In the genomic region with DNA sequence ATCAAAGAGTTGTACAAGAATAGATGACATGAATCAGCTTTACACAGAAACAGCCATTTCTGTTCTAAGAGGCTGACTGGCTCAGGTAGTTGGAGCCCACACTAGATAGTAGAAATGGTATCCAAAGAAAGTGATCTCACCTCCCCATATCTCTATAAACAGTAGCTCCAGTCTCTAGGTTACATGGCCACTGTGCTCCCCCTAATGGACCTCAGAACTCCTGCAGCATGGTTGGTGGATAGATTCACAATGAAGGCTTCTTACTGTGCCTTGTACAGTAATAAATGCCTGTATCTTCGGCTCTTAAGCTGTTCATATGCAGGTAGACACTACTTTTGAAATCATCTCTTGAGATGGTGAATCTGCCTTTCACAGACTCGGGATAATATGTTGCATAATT, we compare ENCODE assay signal across 31 mouse cellular contexts.
DNase-seq lines count a peak whose midpoint lies in the region; ATAC-seq and TF ChIP-seq lines count a peak whose summit lies in the region.
"Had no signal": no experiment of that assay in that cellular context is flagged by ENCODE, and none has a peak within 500 bp of the region (broad histone marks: within the 10 kb centered on the region; RNA-seq: fewer than 3 reads in every experiment).

No protein-coding gene starts in this region.

- H3K27me3 ChIP-seq in E14TG2a.4 (ENCODE audit: insufficient read depth, low read length): no peaks in the 10 kb centered on the region
- no peaks in the 10 kb centered on the region for H3K27me3 ChIP-seq in kidney, embryonic 16.5 days (ENCODE audit: insufficient read depth, low read length)
- H3K27me3 ChIP-seq in embryonic facial prominence, embryonic 10.5 days (replicated peaks; ENCODE audit: low read depth, poor library complexity, severe bottlenecking): no peaks in the 10 kb centered on the region
- H3K27me3 ChIP-seq: embryonic facial prominence, embryonic 12.5 days; embryonic facial prominence, embryonic 15.5 days; forebrain, embryonic 12.5 days; forebrain, embryonic 15.5 days; heart, embryonic 12.5 days; heart, embryonic 15.5 days; hindbrain, embryonic 13.5 days; intestine, embryonic 15.5 days had no signal

- 56% methylated on average over 2 of the region's 2 CpGs for WGBS in kidney, embryonic 16.5 days
- WGBS in embryonic facial prominence, embryonic 10.5 days: 63% methylated on average over 2 of the region's 2 CpGs

- peak; percentile 65 for ATAC-seq in megakaryocyte progenitor cell, adult 5-6 weeks (replicated peaks; ENCODE audit: poor library complexity)
- no peak for ATAC-seq in kidney, embryonic 16.5 days (ENCODE audit: low FRiP score, low TSS enrichment)
- no peak for ATAC-seq in activated CD4-positive, CD25-positive, alpha-beta regulatory T cell, adult 4 months
- ATAC-seq: forebrain, embryonic 15.5 days; hindbrain, embryonic 16.5 days; intestine, embryonic 15.5 days had no signal

- H3K36me3 ChIP-seq in E14TG2a.4 (ENCODE audit: insufficient read depth, low read length): no peaks in the 10 kb centered on the region
- no peaks in the 10 kb centered on the region for H3K36me3 ChIP-seq in kidney, embryonic 16.5 days (ENCODE audit: insufficient read depth, low read length)
- H3K36me3 ChIP-seq in embryonic facial prominence, embryonic 10.5 days (replicated peaks): no peaks in the 10 kb centered on the region
- H3K36me3 ChIP-seq: embryonic facial prominence, embryonic 12.5 days; embryonic facial prominence, embryonic 15.5 days; forebrain, embryonic 12.5 days; forebrain, embryonic 15.5 days; heart, embryonic 12.5 days; heart, embryonic 15.5 days; hindbrain, embryonic 10.5 days; hindbrain, embryonic 13.5 days; intestine, embryonic 15.5 days had no signal

- no peak overlapping the region for H3K9ac ChIP-seq in kidney, embryonic 16.5 days (replicated peaks; ENCODE audit: low read length)
- H3K9ac ChIP-seq: embryonic facial prominence, embryonic 12.5 days; embryonic facial prominence, embryonic 15.5 days; forebrain, embryonic 12.5 days; forebrain, embryonic 15.5 days; heart, embryonic 12.5 days; heart, embryonic 15.5 days; hindbrain, embryonic 13.5 days; intestine, embryonic 15.5 days had no signal

- peak; percentile 35 for TF ChIP-seq CTCF in E14TG2a.4 (conservative IDR thresholded peaks at IDR 0.05; ENCODE audit: low read length)

- no peak overlapping the region for H3K4me2 ChIP-seq in kidney, embryonic 16.5 days (replicated peaks; ENCODE audit: low read depth, low read length)
- H3K4me2 ChIP-seq: embryonic facial prominence, embryonic 12.5 days; embryonic facial prominence, embryonic 15.5 days; forebrain, embryonic 12.5 days; forebrain, embryonic 15.5 days; heart, embryonic 12.5 days; heart, embryonic 15.5 days; hindbrain, embryonic 13.5 days; intestine, embryonic 15.5 days had no signal

- H3K4me1 ChIP-seq in E14TG2a.4 (replicated peaks; ENCODE audit: low read depth, low read length): no peaks in the 10 kb centered on the region
- H3K4me1 ChIP-seq in kidney, embryonic 16.5 days (ENCODE audit: insufficient read depth, low read length): no peaks in the 10 kb centered on the region
- no peaks in the 10 kb centered on the region for H3K4me1 ChIP-seq in embryonic facial prominence, embryonic 10.5 days
- H3K4me1 ChIP-seq: embryonic facial prominence, embryonic 12.5 days; embryonic facial prominence, embryonic 15.5 days; forebrain, embryonic 12.5 days; forebrain, embryonic 15.5 days; heart, embryonic 12.5 days; heart, embryonic 15.5 days; hindbrain, embryonic 10.5 days; hindbrain, embryonic 13.5 days; intestine, embryonic 15.5 days had no signal

- no peaks in the 10 kb centered on the region for H3K9me3 ChIP-seq in E14TG2a.4 (ENCODE audit: low read length)
- peaks cover 11% of the 10 kb centered on the region for H3K9me3 ChIP-seq in kidney, embryonic 16.5 days (ENCODE audit: low read length)
- peaks cover 25% of the 10 kb centered on the region for H3K9me3 ChIP-seq in embryonic facial prominence, embryonic 10.5 days
- H3K9me3 ChIP-seq: heart, embryonic 15.5 days; intestine, embryonic 15.5 days had no signal

- DNase-seq in 416B (ENCODE audit: low read depth): peak; percentile 51
- DNase-seq in R1 (ENCODE audit: low read depth, low spot score): peak; percentile 42
- no peak for DNase-seq in layer of hippocampus, postnatal 10 days (ENCODE audit: low spot score in 2 of 2)
- no peak for DNase-seq in embryonic facial prominence, embryonic 10.5 days (ENCODE audit: low spot score)
- DNase-seq: adrenal gland, adult 2 months; adrenal gland, postnatal 25 days; cerebellum, adult 11-12 months; cerebellum, adult 8-10 months; cerebellum, postnatal 10 days; cerebellum, postnatal 36 days; gastrocnemius, adult 2 months; gastrocnemius, postnatal 25 days; heart, adult 18-20 months; heart, postnatal 10 days; heart, postnatal 36 days; kidney, adult 11 months had no signal

- no peak overlapping the region for H3K27ac ChIP-seq in kidney, embryonic 16.5 days (ENCODE audit: low read length)
- H3K27ac ChIP-seq in embryonic facial prominence, embryonic 10.5 days (replicated peaks): no peak overlapping the region
- H3K27ac ChIP-seq: embryonic facial prominence, embryonic 12.5 days; embryonic facial prominence, embryonic 15.5 days; forebrain, embryonic 12.5 days; forebrain, embryonic 15.5 days; gastrocnemius, adult 2 months; heart, embryonic 15.5 days; hindbrain, embryonic 10.5 days; hindbrain, embryonic 13.5 days; intestine, embryonic 15.5 days had no signal

- no peak overlapping the region for H3K4me3 ChIP-seq in E14TG2a.4 (replicated peaks; ENCODE audit: low read length)
- no peak overlapping the region for H3K4me3 ChIP-seq in kidney, embryonic 16.5 days (ENCODE audit: low read length)
- no peak overlapping the region for H3K4me3 ChIP-seq in embryonic facial prominence, embryonic 10.5 days
- H3K4me3 ChIP-seq: embryonic facial prominence, embryonic 12.5 days; embryonic facial prominence, embryonic 15.5 days; erythroblast, embryonic 14.5 days; forebrain, embryonic 12.5 days; forebrain, embryonic 15.5 days; gastrocnemius, adult 2 months; heart, embryonic 12.5 days; heart, embryonic 15.5 days; hindbrain, embryonic 10.5 days; hindbrain, embryonic 13.5 days; intestine, embryonic 15.5 days had no signal

Comparison
In these comparisons a context has a peak if more than half of its experiments do, and no peak if none do; other contexts are left out.
1. DNase-seq: peak in 416B (single experiment) and R1 (single experiment); none in layer of hippocampus, postnatal 10 days (0 of 2) and embryonic facial prominence, embryonic 10.5 days (single experiment).